Mouse (Mus musculus) heart, embryonic 16.5 days (tissue): ENCODE measurements around the gene Chrdl2. TPM values are rescaled to one million over a fixed set of nuclear protein-coding genes. Genes with fewer than 3 reads are reported as not detected.
"Not testable (repeated sequence)": the region's sequence is repeated elsewhere in the genome, so short reads cannot be mapped to it uniquely, and the experiment has no call there.

ENCODE experiments used
- ATAC-seq: fragments of 200-750 bp; cut with Nextera tagmentation; replicated peaks from 2 replicates; pipeline ENCODE4 v1.8.0; 2017; ENCODE audit warnings: moderate number of reproducible peaks; ENCODE audit not compliant: insufficient read depth, low FRiP score; ENCODE audit errors: extremely low read depth
- H3K27ac ChIP-seq: fragments of 300-500 bp; sonication (generic); 2 replicates; pipeline ENCODE4 v1.5.1; 2014; ENCODE audit warnings: mild to moderate bottlenecking, low read length, control low read depth, moderate library complexity
- H3K27me3 ChIP-seq: fragments of 300-500 bp; sonication (generic); 2 replicates; pipeline ENCODE4 v1.6.1; 2014; ENCODE audit warnings: low read length, mixed read lengths; ENCODE audit not compliant: control insufficient read depth, insufficient read depth
- H3K36me3 ChIP-seq: fragments of 300-500 bp; sonication (generic); 2 replicates; pipeline ENCODE4 v1.6.1; 2014; ENCODE audit not compliant: control insufficient read depth, insufficient read depth
- H3K4me1 ChIP-seq: fragments of 300-500 bp; sonication (generic); 2 replicates; pipeline ENCODE4 v1.6.1; 2014; ENCODE audit warnings: low read length, mixed read lengths; ENCODE audit not compliant: control insufficient read depth, insufficient read depth
- H3K4me2 ChIP-seq: fragments of 300-500 bp; sonication (generic); 2 replicates; pipeline ENCODE4 v1.6.1; 2014; ENCODE audit warnings: low read depth, mild to moderate bottlenecking, control low read depth, low read length
- H3K4me3 ChIP-seq: fragments of 300-500 bp; sonication (generic); 2 replicates; pipeline ENCODE4 v1.5.1; 2014; ENCODE audit warnings: mild to moderate bottlenecking, control low read depth, low read length
- H3K9ac ChIP-seq: fragments of 300-500 bp; sonication (generic); 2 replicates; pipeline ENCODE4 v1.6.1; 2014; ENCODE audit warnings: low read length, control low read depth
- H3K9me3 ChIP-seq: fragments of 300-500 bp; sonication (generic); replicated peaks from 2 replicates; pipeline ENCODE4 v1.6.1; 2016; ENCODE audit warnings: low read length; ENCODE audit not compliant: control insufficient read depth
- WGBS: fragments of 180-500 bp; shearing (Covaris S2); extraction: QIAGEN DNeasy Blood & Tissue Kit; methylation state at CpG from one replicate; pipeline ENCODE4 v1.1.7; 2014; 5-methylcytosine and 5-hydroxymethylcytosine counted together
- polyA plus RNA-seq: library from polyadenylated mRNA; unstranded; fragments of >200 nt; fragmentation: Nextera tagmentation; extraction: Ambion mirVana; gene quantifications from 2 replicates; pipeline ENCODE4 v1.2.1, GENCODE M21; 2015

Chrdl2 gene
- polyA plus RNA-seq, 1 experiment from 2014 or later = not detected

DNA sequence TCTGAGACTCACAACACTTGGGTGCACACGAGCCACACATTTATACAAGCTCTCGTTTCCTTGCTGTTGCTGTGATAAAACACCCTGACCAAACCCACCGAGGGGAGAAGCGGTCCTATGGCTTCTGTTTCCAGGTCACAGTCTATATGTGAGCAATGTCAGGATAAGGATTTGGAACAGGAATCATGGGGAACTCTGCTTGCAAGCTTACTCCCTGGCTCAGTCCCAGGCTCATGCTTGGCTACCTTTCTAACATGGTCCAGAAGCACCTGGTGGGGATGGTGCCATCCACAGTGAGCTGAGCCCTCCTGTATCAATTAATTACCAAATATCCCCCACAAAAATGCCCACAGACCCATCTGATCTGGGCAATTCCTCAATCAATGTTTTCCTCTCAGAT, 36.8 kb upstream of the Chrdl2 start:
- Histone ChIP-seq H3K4me3 (no peak overlapping the region), H3K36me3 (no peaks in the 10 kb centered on the region), H3K27me3 (no peaks in the 10 kb centered on the region), H3K4me1 (peaks cover 25% of the 10 kb centered on the region), H3K9ac (no peak overlapping the region), H3K27ac (no peak overlapping the region), H3K9me3 (no peaks in the 10 kb centered on the region), H3K4me2 (no peak overlapping the region)
- ATAC-seq = no peak
- 77% methylated on average over 4 of the region's 4 CpGs for WGBS

GRCm38 (mm10) chr7:99971926-99972325, 34.0 kb upstream of the Chrdl2 start:
- Histone ChIP-seq H3K4me3 (no peak overlapping the region), H3K4me2 (no peak overlapping the region), H3K27ac (no peak overlapping the region), H3K36me3 (no peaks in the 10 kb centered on the region), H3K9ac (no peak overlapping the region), H3K9me3 (no peaks in the 10 kb centered on the region), H3K27me3 (no peaks in the 10 kb centered on the region), H3K4me1 (peaks cover 13% of the 10 kb centered on the region)
- 83% methylated on average over 2 of the region's 2 CpGs for WGBS
- ATAC-seq = no peak

GRCm38 (mm10) chr7:99972912-99973311, 33.1 kb upstream of the Chrdl2 start:
- whole genome bisulfite sequencing = 87% methylated on average over 3 of the region's 3 CpGs
- H3K27ac ChIP-seq, H3K9ac ChIP-seq, H3K4me2 ChIP-seq, H3K9me3 ChIP-seq, H3K4me3 ChIP-seq, H3K27me3 ChIP-seq, H3K36me3 ChIP-seq, ATAC-seq: not testable (repeated sequence)
- H3K4me1 ChIP-seq = peaks cover 13% of the 10 kb centered on the region

DNA sequence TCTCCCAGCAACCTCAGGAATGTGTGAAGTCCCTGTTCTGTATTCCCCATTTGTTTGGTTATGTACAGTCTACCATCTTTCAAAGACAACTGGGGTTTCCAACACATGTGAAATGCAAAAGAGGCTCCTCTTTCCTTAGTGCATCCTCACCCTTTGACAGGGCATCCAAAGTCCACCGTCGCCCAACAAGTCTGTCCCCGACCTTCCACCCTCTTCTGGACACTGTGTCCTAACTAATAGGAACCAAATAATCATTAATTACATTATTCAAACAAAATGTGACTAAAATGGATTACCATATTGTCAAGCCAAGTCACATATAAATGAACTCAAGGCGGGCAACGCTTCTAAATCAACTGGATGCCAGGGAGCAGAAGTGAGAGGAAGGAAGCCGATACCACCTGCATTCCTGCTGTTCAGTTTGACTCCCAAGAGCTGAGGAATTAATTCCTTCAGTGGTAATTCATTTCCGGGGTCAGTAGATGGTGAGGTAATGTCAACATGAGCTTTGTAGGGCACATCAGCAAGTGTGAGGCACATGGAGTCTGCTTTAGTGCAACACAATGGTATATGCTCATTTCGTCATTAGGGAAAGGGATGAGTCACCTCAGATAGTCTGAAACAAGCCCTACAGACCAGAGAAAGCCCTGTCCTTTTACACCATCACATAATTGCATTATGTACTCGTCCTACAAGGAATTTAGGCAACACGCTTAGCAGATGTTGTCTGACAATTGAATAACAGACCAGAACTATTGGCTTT, 31.6 kb upstream of the Chrdl2 start:
- Histone ChIP-seq H3K9ac (no peak overlapping the region), H3K9me3 (no peaks in the 10 kb centered on the region), H3K36me3 (no peaks in the 10 kb centered on the region), H3K4me2 (no peak overlapping the region), H3K27me3 (no peaks in the 10 kb centered on the region), H3K4me1 (peaks cover 18% of the 10 kb centered on the region), H3K27ac (no peak overlapping the region), H3K4me3 (no peak overlapping the region)
- WGBS = 68% methylated on average over 10 of the region's 10 CpGs
- no peak for ATAC-seq

GRCm38 (mm10) chr7:99975819-99976575, 30.0 kb upstream of the Chrdl2 start:
- Histone ChIP-seq H3K9ac (no peak overlapping the region), H3K4me3 (no peak overlapping the region), H3K9me3 (no peaks in the 10 kb centered on the region), H3K36me3 (no peaks in the 10 kb centered on the region), H3K27me3 (no peaks in the 10 kb centered on the region), H3K4me2 (no peak overlapping the region), H3K4me1 (peaks cover 20% of the 10 kb centered on the region), H3K27ac (no peak overlapping the region)
- 78% methylated on average over 5 of the region's 5 CpGs for WGBS
- ATAC-seq = no peak

DNA sequence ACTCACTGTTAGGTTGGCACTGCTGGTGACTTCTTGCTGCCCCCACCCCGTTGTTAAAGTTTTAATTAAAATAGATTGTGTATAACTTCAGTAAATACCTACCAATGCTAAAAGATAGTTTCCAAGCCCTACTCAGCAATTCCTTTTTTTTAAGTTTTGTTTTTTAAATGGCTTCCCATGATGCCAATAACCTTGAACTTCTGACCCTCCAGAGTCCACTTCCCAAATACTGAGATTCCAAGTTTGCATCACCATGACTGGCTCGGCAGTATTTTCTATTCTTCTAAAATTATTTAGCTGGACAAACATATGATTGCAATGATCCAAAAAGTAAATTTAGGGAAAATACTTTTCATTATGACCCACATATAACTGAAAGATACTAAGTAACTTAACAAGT, 27.9 kb upstream of the Chrdl2 start:
- Histone ChIP-seq H3K27me3 (no peaks in the 10 kb centered on the region), H3K4me1 (peaks cover 18% of the 10 kb centered on the region), H3K27ac (no peak overlapping the region), H3K9me3 (no peaks in the 10 kb centered on the region), H3K4me3 (no peak overlapping the region), H3K4me2 (no peak overlapping the region), H3K36me3 (no peaks in the 10 kb centered on the region), H3K9ac (no peak overlapping the region)
- 76% methylated on average over 2 of the region's 2 CpGs for WGBS
- ATAC-seq = no peak

- ATAC-seq = no peak
These were observed 26.9 kb upstream of the Chrdl2 start for GRCm38 (mm10) chr7:99979081-99979480.

DNA sequence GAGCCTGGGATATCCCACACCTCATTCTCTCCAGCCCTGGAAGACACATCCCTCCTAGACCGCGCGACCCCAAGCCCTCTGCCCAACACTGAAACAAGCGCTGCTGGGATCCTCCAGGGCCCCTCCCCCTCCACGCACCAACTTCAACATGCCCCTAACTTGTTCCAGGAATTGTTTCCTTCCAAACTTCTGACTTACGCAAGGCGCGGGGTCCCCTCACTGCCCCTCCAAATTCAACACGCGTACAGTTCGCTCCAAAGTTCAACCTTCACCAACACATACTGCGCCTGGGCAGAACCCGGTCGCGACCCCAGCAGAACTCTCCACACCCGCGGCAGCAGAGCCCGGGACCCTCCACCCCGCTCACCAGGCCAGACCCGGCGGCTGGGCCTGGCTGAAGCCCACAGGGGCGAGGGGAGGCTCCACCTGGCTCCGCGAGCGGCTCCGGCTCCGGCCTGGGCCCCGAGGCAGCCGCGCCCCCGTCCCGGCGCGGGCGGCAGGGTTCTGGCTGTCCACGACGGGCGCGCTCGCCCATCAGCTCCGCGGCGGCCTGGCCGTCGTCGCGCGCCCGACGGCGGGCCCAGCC, 26.3 kb upstream of the Chrdl2 start:
- under 1% methylated on average over 50 of the region's 51 CpGs for WGBS
- Histone ChIP-seq H3K4me1 (peaks cover 11% of the 10 kb centered on the region), H3K27me3 (no peaks in the 10 kb centered on the region), H3K27ac (peak overlapping the region; percentile 96), H3K9me3 (no peaks in the 10 kb centered on the region), H3K4me3 (peak overlapping the region; percentile 98), H3K36me3 (no peaks in the 10 kb centered on the region), H3K4me2 (peak overlapping the region; percentile 84), H3K9ac (peak overlapping the region; percentile 99)
- peak; percentile 53 for ATAC-seq

More at GRCm38 (mm10) chr7:99979081-99979480, 26.9 kb upstream of the Chrdl2 start:
- Histone ChIP-seq H3K36me3 (no peaks in the 10 kb centered on the region), H3K9me3 (no peaks in the 10 kb centered on the region), H3K27ac (peak overlapping the region; percentile 96), H3K4me3 (peak overlapping the region; percentile 98), H3K27me3 (no peaks in the 10 kb centered on the region), H3K4me2 (peak overlapping the region; percentile 84), H3K4me1 (peaks cover 15% of the 10 kb centered on the region), H3K9ac (peak overlapping the region; percentile 99)
- WGBS = 2% methylated on average over 6 of the region's 6 CpGs

DNA sequence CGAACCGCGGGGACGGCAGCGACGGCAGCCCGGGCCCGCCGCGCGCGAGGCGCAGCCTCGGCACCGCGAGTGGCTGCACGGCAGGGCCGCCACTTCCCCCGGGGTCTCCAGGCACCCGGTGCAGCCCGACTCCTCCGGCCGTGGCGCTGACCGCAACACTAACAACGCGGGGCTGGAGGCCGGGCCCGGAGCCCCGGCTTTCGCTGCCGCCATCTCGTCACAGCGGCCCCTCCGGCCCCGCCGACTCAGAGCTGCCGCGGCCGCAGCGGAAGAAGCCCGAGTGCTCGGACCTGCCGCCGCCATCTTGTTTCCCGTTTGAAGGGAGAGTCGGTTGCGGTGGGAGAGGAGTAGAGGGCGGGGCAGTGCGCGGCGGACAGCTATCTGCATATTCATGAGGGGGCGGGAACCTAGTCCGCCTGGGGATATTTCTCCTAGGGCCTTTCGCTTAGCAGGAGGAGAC, 25.8 kb upstream of the Chrdl2 start, which contains the start of gene Rnf169:
Gene Rnf169, minus strand, starts transcription at position 317 of the 460 bp plus-strand sequence.
- peak within 1 kb of the TSS; percentile 98 for H3K4me3 ChIP-seq
- peak within 1 kb of the TSS; percentile 84 for H3K4me2 ChIP-seq
- H3K27me3 ChIP-seq = no peaks in the 10 kb centered on the region
- H3K9me3 ChIP-seq = no peaks in the 10 kb centered on the region
- peaks cover 9% of the 10 kb centered on the region for H3K4me1 ChIP-seq
- peak within 1 kb of the TSS; percentile 96 for H3K27ac ChIP-seq
- peak; percentile 98 for ATAC-seq
- H3K36me3 ChIP-seq = no peaks in the 10 kb centered on the region
- WGBS = under 1% methylated on average over 55 of the region's 55 CpGs
- H3K9ac ChIP-seq = peak within 1 kb of the TSS; percentile 99
